Mouse (Mus musculus) heart, adult 2 months (tissue): Measurements from ENCODE around the gene Asap2. TPM values are rescaled to one million over a fixed set of nuclear protein-coding genes. Genes with fewer than 3 reads are reported as not detected.

ENCODE experiments used
- DNase-seq, 2 experiments: peaks; one replicate each; pipeline ENCODE4 v3.0.0; 2021
- H3K27ac ChIP-seq: fragments of 200-600 bp; 2 replicates; pipeline ENCODE4 v1.8.1; 2022
- H3K27me3 ChIP-seq: fragments of 200-500 bp; 2 replicates; pipeline ENCODE4 v1.6.1; 2012; ENCODE audit warnings: mild to moderate bottlenecking, low read length, inconsistent platforms, mixed read lengths; ENCODE audit not compliant: control insufficient read depth, insufficient read depth
- H3K36me3 ChIP-seq: fragments of 200-500 bp; 2 replicates; pipeline ENCODE4 v1.6.1; 2012; ENCODE audit warnings: low read length, inconsistent platforms; ENCODE audit not compliant: control insufficient read depth, insufficient read depth
- H3K4me1 ChIP-seq: fragments of 200-500 bp; 2 replicates; pipeline ENCODE4 v1.6.1; 2011; ENCODE audit warnings: low read length; ENCODE audit not compliant: control insufficient read depth, insufficient read depth
- H3K4me3 ChIP-seq: fragments of 200-600 bp; 2 replicates; pipeline ENCODE4 v1.8.1; 2022
- H3K79me2 ChIP-seq: fragments of 200-500 bp; replicated peaks from 2 replicates; pipeline ENCODE4 v1.6.1; 2012; ENCODE audit warnings: mild to moderate bottlenecking, inconsistent platforms, low read length, moderate library complexity, mixed read lengths; ENCODE audit not compliant: control insufficient read depth, insufficient read depth
- H3K9ac ChIP-seq: fragments of 200-500 bp; 2 replicates; pipeline ENCODE4 v1.6.1; 2012; ENCODE audit warnings: low read depth, mild to moderate bottlenecking, control low read depth, inconsistent platforms, low read length, mixed read lengths
- CTCF ChIP-seq: fragments of 200-600 bp; IDR thresholded peaks from 2 replicates; pipeline ENCODE4 v1.8.1; 2022; ENCODE audit warnings: antibody characterized with exemption, mild to moderate bottlenecking, moderate library complexity
- EP300 ChIP-seq: fragments of 200-500 bp; IDR thresholded peaks from 2 replicates; pipeline ENCODE4 v1.6.1; 2011; ENCODE audit warnings: low read depth, low read length, control low read depth; ENCODE audit not compliant: insufficient read depth
- POLR2A ChIP-seq: fragments of 200-500 bp; IDR thresholded peaks from 2 replicates; pipeline ENCODE4 v1.6.1; 2011; ENCODE audit warnings: mild to moderate bottlenecking, low read depth, low read length, control low read depth; ENCODE audit not compliant: insufficient read depth
- WGBS: fragments of 180-500 bp; shearing (Covaris S2); methylation state at CpG from one replicate; pipeline ENCODE4 v1.1.7; 2018; 5-methylcytosine and 5-hydroxymethylcytosine counted together
- intact Hi-C: fragments of 180-260 bp; cut with DNase I; formaldehyde crosslinking; loops from one replicate; pipeline ENCODE4 v1.15.1; 2025
- polyA plus RNA-seq: library from polyadenylated mRNA; depleted of rRNA; stranded (reverse); fragments of >200 nt; gene quantifications from 2 replicates; pipeline ENCODE4 v1.2.3, GENCODE M21; 2012
- total RNA-seq, 2 experiments: library from RNA; stranded (reverse); gene quantifications; 2 replicates each; pipeline ENCODE4 v1.2.3; 2021

Asap2 gene
- total and polyA plus RNA-seq, 3 experiments: 8.2 to 11.5 (median 10.3) TPM

DNA sequence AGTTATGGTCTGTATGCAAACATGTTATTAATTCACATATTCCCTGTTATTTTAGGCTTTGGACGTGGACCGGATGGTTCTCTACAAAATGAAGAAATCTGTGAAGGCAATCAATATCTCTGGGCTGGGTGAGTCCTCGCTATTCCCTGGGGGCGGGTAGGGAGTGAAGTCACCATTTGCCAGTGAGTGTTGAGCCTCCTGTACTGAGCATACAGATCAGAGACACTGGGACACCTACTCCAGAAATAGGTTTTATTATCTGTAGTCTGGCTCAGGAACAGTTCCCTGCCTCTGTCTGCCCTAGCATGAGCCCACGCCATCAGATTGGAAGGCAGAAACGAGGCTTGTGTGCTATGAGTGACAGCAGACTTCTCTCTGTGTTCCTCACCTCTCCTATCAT is 177.9 kb downstream of the Asap2 start:
- intact Hi-C loops: no loop called here
- H3K27me3 ChIP-seq: no peaks in the 10 kb centered on the region
- H3K4me3 ChIP-seq: no peak overlapping the region
- peak overlapping the region; percentile 37 for H3K27ac ChIP-seq
- peaks cover 10% of the 10 kb centered on the region for H3K36me3 ChIP-seq
- no peak for DNase-seq
- H3K9ac ChIP-seq: no peak overlapping the region; the same call in 1 of the 2 replicates
- H3K79me2 ChIP-seq: peaks cover 1% of the 10 kb centered on the region
- 42% methylated on average over 6 of the region's 6 CpGs for WGBS
- TF ChIP-seq POLR2A: no peak
- H3K4me1 ChIP-seq: peaks cover 51% of the 10 kb centered on the region

DNA sequence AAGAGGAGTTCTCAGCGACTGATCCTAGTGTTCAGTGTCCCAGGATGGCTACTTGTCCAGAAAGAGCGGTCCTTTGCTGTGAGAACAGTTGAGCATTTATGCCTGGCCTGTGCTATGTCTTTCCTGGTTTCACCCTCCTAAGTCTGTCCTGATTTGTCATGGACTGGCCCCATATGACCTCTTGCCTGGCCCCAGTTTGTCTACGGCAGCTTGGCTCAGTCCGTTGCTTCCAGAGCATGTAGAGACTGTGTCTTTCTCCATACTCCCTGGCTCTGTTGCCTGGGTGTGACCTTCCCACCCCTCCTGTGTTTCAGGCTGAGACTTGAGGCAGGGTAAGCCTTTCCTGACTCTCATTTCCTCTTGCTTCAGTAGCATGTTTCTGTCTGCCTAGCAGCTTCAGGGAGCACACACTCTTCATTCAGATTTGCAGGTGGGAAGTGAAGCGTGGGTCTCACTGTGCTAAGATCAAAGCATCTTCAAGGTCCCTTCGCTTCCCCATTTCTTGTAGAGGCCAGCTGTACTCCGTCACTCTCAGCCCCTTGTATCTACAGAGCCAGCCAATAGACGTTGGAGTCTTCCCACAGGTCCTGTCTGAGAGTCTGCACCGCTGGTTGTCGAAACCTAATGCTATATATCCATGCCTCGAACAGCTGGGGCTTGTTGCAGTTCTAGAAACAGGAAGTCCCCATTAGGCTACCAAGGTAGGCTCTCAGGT is 181.7 kb downstream of the Asap2 start:
- peak; percentile 42 to 56 for DNase-seq
- intact Hi-C loops: no loop called here
- no peak for TF ChIP-seq EP300
- TF ChIP-seq CTCF: no peak
- no peak for TF ChIP-seq POLR2A

DNA sequence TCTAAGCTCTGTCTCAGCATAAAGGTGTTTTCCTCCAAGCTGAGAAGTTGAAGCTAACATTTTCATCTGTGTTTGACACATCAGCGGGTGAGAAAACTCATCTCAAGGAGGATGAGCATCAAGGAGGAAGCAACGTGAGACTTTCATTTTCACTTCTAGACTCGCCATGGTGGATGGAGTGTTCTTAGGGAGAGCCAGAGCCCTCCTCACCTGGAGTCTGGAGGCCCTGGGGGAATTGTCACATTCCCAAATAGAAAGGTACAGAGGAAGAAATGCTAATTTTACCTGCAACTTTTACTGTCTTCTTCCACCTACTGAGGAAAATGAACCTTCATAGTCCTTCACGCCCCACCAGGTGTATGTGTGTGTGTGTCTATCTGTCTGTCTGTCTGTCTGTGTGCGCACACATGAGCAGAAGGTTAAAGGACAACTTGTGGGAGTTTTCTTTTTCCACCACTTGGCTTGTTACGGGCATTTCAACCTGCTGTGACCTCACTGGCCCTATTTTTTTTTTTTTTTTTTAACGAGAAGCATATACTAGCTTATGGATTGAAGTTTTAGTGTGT is 183.7 kb downstream of the Asap2 start:
- H3K27me3 ChIP-seq: no peaks in the 10 kb centered on the region
- no peak for TF ChIP-seq POLR2A
- no peak for TF ChIP-seq CTCF
- TF ChIP-seq EP300: no peak
- DNase-seq: no peak
- H3K79me2 ChIP-seq: no peaks in the 10 kb centered on the region; the same call in 1 of the 2 replicates
- 77% methylated on average over 7 of the region's 7 CpGs for WGBS
- intact Hi-C loops: no loop called here
- no peak overlapping the region for H3K9ac ChIP-seq
- H3K4me1 ChIP-seq: peaks cover 13% of the 10 kb centered on the region
- H3K36me3 ChIP-seq: peaks cover under 1% of the 10 kb centered on the region; the same call in 1 of the 2 replicates
- no peak overlapping the region for H3K4me3 ChIP-seq
- no peak overlapping the region for H3K27ac ChIP-seq

More for the DNA sequence above, 181.7 kb downstream of the Asap2 start:
- Histone ChIP-seq H3K36me3 (peaks cover 10% of the 10 kb centered on the region), H3K27ac (peak overlapping the region; percentile 46), H3K79me2 (no peaks in the 10 kb centered on the region; the same call in 1 of the 2 replicates), H3K4me3 (no peak overlapping the region), H3K4me1 (peaks cover 27% of the 10 kb centered on the region), H3K27me3 (no peaks in the 10 kb centered on the region), H3K9ac (no peak overlapping the region)
- WGBS: 49% methylated on average over 11 of the region's 11 CpGs

DNA sequence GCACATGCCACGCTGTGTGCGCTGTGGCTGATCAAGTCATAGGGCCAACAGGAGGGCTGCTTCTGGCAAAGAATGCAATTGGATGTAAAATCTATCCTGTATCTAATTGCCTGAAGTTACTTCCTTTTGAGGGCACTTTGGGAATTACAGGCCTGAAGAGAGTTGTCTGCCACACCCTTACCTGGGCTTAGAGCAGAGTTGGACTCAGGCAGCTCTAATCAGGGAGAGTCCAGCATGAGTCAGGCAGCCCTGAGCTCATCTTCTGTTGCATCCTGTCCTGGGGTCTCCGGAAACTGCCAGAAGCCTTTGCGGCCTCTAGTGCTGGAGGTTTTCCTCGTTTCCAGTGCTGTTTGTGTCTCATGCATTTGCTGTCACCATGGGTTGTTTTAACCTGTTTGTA is 186.1 kb downstream of the Asap2 start:
- intact Hi-C loops: no loop called here
- no peaks in the 10 kb centered on the region for H3K36me3 ChIP-seq
- no peaks in the 10 kb centered on the region; the same call in 1 of the 2 replicates for H3K79me2 ChIP-seq
- 76% methylated on average over 5 of the region's 5 CpGs for WGBS
- no peak for TF ChIP-seq POLR2A
- no peaks in the 10 kb centered on the region for H3K27me3 ChIP-seq
- no peak for DNase-seq
- no peak overlapping the region for H3K27ac ChIP-seq
- no peak overlapping the region for H3K9ac ChIP-seq
- no peak overlapping the region for H3K4me3 ChIP-seq
- peaks cover 9% of the 10 kb centered on the region for H3K4me1 ChIP-seq

DNA sequence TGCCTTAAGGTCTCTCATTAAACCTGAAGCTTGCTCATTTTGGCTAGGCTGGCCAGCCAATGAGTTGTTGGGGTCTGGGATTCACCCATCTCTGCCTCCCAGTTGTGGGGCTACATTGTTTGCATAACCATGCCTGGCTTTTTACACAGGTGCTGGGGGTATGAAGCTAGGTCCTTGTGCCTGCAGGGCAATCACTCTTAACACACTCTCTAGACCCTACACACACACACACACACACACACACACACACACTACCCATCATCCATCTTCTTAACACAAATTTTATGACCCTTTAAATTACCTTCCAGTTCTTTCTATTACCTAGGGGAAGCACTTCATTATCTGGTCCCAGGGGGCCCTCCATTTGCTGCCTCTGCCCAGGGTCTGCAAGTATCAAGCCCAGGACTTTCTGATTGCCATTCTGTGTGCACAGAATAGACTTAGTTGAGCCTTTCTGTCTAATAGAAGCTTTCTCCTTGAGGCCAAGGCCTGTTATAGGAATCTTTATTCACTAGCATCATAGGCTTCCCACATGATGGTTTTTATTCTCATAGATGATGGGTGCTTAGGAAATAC is 187.0 kb downstream of the Asap2 start:
- Histone ChIP-seq H3K79me2 (no peaks in the 10 kb centered on the region; the same call in none of the 2 replicates), H3K4me1 (peaks cover 3% of the 10 kb centered on the region), H3K27me3 (no peaks in the 10 kb centered on the region), H3K9ac (no peak overlapping the region), H3K27ac (no peak overlapping the region), H3K4me3 (no peak overlapping the region), H3K36me3 (no peaks in the 10 kb centered on the region)
- no peak for DNase-seq
- intact Hi-C loops: no loop called here
- TF ChIP-seq CTCF: no peak
- no peak for TF ChIP-seq POLR2A
- no peak for TF ChIP-seq EP300

DNA sequence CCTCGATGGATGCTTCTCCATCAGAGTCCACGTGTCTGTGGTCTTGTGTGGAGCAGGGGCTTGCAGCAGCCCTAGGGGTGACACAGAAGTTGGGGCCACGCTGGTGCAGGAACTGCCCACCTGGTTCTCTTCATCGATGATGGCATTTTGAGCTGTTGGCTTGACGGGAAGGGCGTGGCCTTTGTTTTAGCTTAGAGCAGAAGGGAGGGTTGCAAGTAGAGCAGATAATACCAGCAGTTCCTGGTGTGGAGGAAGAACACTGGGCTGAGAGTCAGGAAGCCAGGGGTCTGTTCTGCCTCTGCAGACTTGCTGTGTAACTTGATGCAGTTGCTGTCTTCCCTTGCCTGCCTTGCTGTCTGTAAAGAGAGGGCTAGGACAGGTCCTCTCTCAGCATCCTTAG is 189.8 kb downstream of the Asap2 start:
- H3K4me1 ChIP-seq: peaks cover 3% of the 10 kb centered on the region
- WGBS: 65% methylated on average over 6 of the region's 6 CpGs
- DNase-seq: no peak

More for the DNA sequence above, 189.8 kb downstream of the Asap2 start:
- H3K36me3 ChIP-seq: no peaks in the 10 kb centered on the region
- no peaks in the 10 kb centered on the region; the same call in none of the 2 replicates for H3K79me2 ChIP-seq
- intact Hi-C loops: no loop called here
- H3K4me3 ChIP-seq: no peak overlapping the region
- H3K27me3 ChIP-seq: no peaks in the 10 kb centered on the region
- no peak for TF ChIP-seq POLR2A
- no peak for TF ChIP-seq EP300
- no peak for TF ChIP-seq CTCF
- no peak overlapping the region for H3K9ac ChIP-seq
- H3K27ac ChIP-seq: no peak overlapping the region; the same call in 1 of the 2 replicates
